Mouse (Mus musculus) gastrocnemius, postnatal 4 days (tissue): Measurements from ENCODE around the gene Arhgap8. TPM values are rescaled to one million over a fixed set of nuclear protein-coding genes. Genes with fewer than 3 reads are reported as not detected.
A peak's percentile ranks its signal among the peaks of the same experiment; 100 is the strongest.
"Not testable (repeated sequence)": the region's sequence is repeated elsewhere in the genome, so short reads cannot be mapped to it uniquely, and the experiment has no call there.

Experiments used
- DNase-seq, 2 experiments: peaks; one replicate each; pipeline ENCODE4 v3.0.0; 2021 to 2022; ENCODE audit warnings: low spot score in 2 of 2, mixed read lengths in 2 of 2
- total RNA-seq, 2 experiments: library from RNA; stranded (reverse); gene quantifications; 2 replicates each; pipeline ENCODE4 v1.2.3; 2021

Gene Arhgap8
- total RNA-seq, 2 experiments from 2014 or later, result 0.39 to 0.47 TPM

DNA sequence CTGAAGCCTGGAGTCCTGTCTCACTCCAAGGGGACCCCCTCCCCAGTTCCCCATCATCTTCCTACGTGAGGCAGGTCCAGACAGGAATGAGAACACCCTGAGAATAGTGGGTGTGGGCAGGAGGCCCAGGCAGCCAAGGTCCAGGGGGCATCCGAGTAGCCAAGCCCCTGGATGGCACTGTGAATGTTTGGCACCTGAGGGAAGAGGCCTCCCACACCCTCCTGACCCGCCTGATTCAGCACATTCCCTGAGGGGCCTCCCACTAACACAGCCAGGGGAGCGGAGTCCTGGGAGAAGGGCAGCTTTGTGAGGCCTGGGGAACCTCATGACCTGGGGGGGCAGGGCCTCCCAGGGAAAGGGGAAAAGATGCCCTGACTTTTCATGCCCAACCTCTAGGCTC lies 23.8 kb upstream of the Arhgap8 start:
- no peak for DNase-seq

DNA sequence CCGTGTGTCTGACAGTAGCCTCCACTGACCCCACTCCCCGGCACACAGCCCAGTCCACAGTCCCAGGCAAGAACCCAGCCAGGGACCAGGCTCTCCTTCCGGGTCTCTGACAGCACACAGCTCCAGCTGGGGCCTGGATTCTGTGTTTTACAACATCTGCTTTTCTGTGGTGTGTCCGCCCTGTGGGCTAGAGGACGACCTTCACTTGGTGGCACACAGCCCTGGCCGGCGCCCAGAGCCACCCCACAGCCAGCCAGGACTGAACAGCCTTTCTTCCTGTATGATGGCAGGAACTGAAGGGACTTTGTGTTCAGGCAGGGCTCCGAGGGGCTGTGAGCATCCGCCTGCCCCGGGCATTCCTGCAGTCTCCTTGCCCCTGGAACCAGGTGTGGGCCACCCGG lies 22.2 kb upstream of the Arhgap8 start:
- peak; percentile 50 to 77 for DNase-seq

DNA sequence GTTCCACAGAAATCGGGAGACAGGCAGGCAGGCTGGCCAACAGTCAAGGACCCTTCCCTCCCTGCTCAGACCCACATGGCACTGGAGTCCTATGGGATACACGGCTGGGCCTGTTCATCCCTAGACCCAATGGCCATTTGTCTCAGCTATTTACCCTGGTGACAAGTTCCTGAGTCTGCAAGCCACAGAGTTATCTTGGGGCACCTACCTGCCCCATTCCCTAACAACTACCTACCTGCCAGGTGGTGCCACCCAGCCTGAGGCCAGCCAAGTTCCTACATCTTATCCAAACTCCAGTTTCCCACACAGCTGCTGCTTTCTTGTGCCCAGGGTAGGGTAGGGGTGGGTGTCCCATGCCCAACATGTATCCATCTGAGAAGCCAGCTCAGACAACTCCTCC lies 21.7 kb upstream of the Arhgap8 start:
- no peak for DNase-seq

DNA sequence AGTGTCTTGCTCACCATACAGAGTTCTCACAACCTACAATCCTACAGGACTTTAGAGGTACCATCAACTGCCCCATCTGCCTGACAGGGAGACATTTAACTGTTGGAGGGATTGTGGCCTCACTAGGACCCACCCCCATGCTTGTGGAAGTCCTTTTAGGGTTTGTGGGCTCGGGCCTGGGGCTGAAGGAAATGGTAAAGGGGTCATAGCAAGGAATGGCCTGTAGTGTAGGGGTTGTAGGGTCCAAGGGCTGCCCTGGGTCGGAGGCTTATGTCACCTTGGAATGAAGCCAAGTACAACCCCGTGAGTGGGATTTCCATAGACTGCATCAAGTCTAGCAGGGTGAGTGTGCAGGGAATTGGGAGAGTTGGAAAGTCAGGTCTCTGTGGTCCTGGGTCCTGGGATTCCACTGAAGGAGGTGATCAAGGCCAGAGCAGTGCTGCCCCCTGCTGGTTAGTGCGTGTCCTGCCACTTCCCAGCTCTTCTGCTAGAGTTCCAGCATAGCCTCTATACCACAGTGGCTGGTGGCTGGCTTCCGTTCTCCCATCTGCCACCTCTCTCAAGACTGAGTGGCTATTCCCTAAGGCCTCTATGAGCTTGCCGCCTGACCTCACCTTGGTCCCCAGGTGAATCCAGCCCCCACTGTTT lies 19.6 kb upstream of the Arhgap8 start:
- DNase-seq, result peak; percentile 56 to 72

DNA sequence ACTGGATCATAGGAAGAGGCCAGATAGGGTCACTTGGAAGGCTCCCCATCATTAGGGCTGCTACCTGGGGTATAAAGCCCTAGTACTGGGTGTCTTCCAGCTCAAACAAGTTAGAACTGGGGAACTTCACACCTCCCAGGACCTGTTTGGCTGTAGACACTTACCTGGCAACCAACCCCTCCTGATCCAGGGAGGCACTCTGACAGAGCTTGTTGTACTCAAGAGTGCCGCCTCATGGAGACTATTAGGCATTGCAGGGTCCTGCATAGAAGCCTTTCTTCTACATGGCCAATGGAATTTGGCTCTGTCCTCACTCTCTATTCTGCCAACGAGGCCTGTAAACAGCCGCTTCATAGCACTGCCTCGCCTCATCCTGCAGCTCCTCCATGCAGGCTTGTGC lies 17.9 kb upstream of the Arhgap8 start:
- no peak for DNase-seq

DNA sequence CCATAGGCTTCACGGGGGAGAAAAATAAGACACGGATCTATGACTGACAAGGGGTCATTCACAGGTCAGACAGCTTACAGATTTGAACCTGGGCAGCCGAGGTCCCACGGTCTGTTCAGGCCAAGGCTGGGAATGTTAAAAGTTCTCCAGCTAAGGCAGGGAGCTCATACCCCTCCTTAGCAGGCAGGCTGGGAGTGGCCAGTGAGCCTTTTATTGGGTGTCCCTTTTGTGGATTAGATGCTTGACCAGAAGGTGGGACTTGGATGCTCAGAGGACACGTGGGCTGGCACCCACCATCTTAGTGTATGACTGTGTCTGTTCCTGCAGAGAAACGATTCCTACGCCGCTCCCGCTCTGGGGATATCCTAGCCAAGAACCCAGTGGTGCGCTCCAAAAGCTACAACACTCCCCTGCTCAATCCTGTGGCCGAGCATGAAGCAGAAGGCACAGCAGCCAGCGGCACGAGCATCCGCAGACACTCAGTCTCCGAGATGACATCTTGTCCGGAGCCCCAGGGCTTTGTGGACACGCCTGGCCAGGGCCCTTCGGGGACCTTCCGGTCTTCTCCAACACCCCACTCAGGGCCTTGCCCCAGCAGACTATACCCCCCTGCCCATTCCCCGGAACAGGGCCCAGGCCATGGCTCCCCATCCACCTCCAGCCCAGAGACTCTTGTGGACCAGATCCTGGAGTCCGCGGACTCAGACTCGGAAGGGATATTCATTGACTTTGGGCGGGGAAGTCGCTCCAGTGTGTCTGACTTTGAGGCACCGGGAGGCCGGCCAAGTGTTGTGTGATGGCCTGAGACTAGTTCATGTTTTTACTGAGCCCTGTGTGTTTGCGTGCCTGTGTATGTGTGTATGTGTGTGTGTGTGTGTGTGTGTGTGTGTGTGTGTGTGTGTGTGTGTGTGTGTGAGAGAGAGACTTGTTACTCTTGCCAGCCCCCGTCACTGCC lies 17.2 kb upstream of the Arhgap8 start:
- no peak for DNase-seq

DNA sequence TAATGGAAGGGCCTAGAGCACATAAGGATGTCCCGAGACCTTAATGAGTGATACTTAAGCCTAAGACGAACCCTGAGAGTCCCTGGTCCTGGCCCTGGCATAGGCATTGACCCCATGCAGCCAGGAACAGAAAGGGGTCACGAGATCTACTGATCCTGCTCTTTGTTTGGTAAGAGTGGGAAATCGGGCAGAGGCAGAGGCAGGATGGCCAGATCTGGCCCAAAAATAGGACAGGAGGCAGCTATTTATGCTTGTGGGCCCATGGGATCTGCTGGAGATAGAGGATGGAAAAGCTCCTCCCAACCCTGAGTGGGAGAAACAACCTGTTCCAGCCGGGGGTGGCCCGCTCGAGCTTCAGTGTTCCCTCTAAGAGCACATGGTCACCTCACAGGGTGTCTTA lies 15.9 kb upstream of the Arhgap8 start:
- DNase-seq, result no peak

DNA sequence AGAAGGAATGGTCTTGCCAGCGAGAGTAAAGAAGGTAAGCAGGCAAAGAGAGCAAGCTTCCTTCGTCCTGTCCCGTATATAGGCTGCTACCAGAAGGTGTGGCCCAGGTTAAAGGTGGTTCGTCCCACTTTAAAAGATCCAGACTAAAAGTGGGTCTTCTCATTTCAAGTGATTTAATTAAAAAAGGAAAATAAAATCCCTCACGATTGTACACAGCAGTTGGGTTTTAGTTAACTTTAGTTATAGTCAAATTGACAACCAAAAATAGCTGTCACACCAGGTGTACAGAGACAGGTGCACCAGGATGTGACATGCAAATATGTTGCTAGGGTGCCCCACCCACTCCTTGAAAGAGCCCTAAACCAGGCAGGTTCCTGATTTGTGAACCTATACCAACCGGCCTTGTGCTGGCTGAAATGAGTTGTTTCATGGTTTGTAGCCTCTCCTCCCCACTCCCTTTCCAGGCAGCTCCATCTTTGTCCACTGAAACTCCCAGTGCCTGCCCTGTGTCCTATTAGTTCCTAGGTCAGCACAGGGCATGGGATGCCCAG lies 14.4 kb upstream of the Arhgap8 start:
- DNase-seq, result no peak

DNA sequence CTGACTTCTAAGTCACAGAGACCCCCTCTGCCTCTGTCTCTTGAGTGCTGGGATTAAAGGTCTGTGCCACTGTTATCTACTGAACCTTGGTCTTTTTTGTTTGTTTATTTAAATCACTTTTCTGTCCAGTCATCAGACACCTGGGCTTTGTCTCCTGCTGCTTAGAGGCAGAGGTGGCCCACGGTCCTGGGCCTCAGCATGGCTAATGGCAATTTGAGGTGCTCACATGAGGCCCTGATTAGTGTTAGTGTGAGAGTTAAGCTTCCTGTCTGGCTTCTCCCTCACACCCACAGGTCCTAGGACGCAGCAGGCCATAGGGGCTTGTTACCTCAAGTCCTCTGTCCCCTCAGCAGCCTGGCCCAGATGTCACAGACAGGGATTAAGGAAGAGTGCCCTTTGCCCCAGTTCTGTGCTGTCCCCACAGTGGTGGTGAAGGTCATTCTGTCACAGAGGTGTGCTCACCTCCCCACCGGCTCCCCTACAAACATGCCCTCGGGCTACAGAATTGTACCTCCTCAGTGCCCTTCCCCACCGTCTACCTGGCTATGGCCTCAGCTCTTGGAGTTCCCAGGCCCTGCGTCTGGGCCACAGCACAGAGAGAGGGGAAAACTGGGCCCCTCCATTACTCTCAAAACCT lies 12.8 kb upstream of the Arhgap8 start:
- no peak for DNase-seq

DNA sequence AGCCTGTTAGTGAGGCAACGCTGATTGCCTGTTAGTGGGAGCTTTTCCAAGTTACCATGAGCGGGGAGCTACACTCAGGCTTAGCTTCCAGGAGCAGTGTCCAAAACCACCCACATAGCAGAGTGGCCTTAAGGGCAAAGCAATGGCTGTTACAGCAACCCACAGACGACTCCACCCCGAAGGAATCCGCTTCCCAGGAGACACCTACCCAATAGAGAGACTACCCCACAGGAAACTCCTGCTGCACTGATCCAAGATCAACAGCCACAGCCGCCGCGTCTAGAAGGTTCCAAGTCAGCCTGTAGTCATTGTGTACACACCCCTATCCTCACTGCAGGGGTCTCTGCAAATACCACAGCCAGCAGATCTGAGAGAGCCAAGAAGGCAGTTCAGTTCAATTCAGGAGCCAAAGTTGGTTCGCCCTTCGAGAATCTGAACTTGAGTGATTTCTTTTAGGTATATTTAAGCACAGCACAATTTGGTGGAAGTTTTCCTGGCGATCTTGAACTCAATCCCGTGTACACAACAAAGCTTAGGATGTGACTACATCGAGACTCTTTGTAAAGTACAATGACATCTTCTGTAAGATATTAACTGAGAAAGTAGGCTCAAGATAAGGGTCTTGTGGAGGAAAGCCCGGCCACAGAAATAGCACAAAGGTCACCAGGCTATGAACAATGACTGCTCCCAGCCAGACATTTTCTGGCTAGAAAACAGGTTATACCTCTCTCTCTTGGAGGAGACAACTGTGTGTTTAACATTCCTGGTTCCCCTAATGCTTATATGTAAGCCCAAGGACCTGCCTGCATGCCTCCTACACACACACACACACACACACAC lies 7.1 kb upstream of the Arhgap8 start:
- DNase-seq, result no peak

DNA sequence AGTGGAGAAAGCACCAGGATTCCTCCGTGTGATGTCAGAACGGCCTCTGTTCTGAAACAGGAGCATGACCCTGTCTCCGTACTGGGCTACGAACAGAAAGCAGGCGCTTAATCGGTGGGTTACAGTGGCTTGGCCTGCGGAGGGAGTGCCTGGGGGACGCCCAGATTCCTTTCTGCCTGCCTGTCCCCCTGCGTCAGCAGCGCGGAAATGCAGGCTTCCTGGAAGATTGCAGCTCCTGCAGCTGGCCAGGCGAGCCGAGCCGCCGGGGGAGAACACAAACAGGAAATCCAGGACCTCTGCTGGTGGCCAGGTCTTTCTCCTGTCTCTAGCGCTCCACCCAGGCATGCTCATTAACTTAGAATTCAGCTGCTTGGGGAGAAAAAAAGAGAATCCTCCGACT lies 5.1 kb upstream of the Arhgap8 start:
- peak; percentile 70 to 83 for DNase-seq

DNA sequence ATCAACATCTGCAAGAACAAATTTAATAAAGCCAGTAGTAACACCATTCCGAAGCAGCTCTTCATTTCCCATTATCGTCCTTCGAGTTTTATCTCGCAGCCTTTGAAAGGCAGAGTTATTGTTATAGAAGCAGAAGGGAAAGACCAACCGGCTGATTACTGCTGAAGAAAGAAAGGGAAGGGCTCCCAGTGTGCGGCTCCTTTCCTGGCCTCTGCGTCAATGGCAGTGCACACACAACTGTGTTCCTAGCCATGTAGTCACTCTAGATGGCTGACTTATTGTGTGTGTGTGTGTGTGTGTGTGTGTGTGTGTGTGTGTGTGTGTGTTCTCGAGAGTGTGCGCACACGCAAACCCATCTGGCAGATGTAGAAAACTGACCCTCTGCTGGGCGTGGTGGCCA lies 4.7 kb upstream of the Arhgap8 start:
- no peak for DNase-seq

DNA sequence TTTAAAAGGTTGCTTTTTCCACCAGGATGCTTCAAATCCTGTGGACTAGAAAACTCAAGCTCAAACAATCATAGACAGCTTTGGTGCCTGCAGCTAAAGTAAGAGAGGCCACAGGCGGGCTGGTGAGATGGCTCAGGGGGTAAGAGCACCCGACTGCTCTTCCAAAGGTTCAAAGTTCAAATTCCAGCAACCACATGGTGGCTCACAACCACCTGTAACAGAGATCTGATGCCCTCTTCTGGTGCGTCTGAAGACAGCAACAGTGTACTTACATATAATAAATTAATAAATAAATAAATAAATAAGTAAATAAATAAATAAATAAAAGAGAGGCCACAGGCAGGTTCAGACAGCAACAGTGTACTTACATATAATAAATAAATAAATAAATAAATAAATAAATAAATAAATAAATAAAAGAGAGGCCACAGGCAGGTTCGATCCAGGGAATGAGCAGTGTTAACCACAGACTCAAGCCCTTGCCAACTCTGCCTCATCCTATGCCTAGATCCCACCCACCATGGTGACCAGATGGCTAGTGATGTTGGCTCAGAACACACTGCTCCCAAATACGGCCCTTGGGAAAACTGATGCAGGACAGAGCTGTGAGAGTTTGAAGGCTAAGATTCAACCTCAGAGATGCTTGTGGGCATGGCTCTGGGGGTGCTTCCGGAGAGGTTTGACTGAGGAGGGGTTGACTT lies 2.1 kb upstream of the Arhgap8 start:
- not testable (repeated sequence) for DNase-seq

DNA sequence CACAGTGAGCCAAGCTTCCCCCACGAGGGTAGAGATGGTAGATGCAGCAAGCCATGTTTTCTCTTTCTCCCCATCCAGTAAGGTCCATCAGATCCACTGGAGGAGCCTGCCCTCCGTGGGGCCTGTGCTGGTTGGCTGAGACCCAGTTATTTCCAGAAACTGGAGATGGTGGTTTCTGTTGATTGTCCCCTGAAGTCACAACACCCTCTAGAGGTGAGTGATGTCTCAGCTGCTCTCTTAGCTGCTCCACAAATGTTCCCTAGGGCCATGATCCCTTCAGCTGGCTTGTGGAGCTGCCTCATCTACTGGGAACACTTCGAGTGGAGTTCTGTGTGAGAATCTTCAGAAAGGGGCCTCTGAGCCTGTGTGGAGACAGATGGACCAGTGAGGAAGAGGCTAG lies 1.1 kb upstream of the Arhgap8 start:
- DNase-seq, result no peak

DNA sequence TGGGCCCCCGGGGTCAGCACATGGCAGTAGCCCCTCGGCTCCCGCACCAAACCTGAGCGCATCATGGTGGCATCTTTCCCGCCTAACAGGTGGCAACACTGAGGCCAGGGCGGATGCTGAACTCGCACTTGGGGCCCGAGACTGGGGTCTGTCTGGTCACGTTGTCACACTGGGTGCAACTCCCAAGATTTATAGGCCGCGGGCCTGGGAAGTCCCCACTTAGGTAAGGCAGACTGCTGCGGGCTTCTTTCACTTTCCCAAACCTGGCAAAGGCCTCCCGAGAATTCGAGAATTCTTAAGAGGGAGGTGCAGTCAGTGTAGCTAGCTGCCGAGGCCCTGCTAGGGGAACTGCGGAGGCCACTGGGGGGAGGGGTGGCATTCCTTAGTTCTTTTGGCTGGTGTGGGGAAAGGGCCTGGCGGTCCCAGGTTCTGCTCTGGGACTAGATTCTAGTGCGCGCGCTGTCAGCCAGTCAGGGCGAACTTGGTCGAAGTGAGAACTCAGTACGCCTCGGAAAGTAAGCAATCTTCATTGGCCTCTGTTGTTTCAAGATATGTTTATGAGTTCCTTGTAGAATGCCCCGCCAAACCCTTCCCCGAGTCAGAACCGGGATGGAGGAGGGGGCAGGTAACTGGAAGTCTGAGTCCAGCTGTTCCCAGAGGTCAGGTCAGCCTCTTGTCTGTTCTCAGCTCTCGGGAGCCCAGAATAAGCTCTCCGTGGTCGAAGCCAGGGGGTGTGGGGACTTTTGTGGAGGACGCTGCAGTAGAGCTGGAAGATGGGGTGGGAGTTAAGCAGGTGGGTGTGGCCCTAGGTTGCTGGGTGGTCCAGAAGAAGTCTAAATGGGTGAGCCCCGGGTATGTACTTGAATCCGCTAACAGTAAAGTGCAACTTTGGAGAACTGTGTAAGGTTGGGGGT lies 696 bp downstream of the Arhgap8 start:
- no peak for DNase-seq

DNA sequence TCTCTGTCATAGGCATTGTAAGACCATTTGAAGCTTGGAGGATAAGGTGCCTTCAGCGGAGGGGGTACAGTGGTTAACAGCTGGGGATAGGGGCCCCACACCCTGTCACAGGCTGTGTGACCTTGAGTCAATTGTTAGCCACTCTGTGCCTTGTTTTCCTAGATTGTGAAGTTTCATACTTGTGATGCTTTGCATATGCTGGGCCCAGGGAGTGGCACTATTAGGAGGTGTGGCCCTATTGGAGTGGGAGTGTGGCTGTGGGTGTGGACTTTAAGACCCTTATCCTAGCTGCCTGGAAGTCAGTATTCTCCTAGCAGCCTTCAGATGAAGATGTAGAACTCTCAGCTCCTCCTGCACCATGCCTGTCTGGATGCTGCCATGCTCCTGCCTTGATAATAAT lies 3.8 kb downstream of the Arhgap8 start:
- DNase-seq, result not testable (repeated sequence)

DNA sequence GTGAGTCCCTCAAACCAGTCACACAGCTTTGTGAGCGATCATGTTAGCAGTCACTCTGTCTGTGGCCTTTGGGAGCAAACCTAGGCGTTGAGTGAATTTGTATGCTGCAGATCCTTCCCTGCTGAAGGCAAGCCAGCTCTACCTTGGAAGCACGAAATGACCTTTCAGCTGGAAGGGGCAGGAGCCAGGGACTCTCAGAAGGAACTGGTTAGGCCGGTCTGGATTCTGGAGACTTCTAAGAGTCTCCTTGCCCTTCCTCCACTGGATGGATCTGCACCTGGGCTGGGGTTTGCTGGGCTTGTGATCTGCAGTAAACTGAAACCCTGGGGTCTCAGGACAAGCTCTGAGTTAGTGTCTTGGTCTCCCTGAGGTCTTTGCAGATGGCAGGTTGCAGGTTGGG lies 4.3 kb downstream of the Arhgap8 start:
- no peak for DNase-seq

DNA sequence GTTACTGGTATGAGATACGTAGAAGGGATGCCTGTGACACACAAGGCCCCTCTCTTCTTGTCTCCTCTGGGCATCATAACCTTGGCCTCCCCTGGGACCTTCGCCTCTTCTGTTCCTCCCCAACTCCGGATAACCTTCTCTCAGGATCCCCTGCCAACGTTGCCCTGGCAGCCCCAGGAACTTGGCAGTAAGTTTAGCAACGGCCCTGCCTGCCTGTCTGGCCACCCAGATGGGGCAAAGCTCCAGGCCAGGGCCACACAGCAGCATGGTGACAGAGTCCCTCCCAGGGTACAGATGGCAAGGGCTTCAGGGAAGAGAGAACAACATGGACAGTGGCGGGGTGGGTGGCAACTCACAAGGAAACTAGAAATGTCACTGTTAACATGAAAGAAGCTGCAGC lies 9.8 kb downstream of the Arhgap8 start:
- no peak for DNase-seq

DNA sequence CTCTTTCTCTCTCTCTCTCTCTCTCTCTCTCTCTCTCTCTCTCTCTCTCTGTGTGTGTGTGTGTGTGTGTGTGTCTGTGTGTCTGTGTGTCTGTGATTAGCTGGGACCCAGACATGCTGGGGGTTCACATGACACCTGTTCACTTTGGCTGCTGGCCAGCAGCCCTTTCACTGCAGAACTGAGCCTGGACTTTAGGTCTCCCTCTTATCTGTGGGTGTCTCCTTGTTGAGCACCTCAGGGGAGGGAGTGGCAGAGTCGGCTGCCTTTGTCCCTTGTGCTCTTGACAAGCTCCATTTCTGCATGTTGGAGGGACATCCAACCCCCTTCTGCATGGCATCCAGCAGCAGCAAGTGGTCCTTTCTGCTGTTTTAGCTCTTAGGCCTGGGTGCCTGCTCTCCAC lies 11.0 kb downstream of the Arhgap8 start:
- no peak for DNase-seq
